Mouse (Mus musculus): Measurements from ENCODE around the gene Ly75. TPM values are rescaled to one million over a fixed set of nuclear protein-coding genes. Genes with fewer than 3 reads are reported as not detected.

Ly75 gene
- polyA plus RNA-seq (2014; fragmentation: Illumina TruSeq; extraction: RNeasy Lipid Tissue Mini Kit (QIAGEN cat#74804); ENCODE audit: low read depth, low replicate concordance) = 1.6 TPM

GRCm38 (mm10) chr2:60382858-60383669, at the start of gene Ly75:
Ly75 (minus strand) TSS chr2:60383303.

DNA sequence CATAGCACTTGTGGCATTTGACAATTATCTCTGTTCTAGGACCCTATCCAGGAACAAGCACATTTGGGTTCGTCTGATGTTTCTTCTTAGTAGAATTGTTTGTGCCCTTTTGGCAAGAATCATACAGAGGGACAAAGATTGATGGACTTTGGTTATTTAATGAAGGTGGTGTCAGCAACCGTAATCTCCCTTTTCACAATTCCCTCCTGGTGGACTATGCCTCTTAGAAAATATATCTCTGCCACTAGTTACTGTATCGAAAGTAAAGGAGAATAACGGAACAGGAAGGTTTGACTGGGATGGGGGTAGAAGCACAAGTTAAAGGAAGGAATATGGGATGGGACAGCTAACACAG, 98.7 kb downstream of the Ly75 start, which contains the start of gene Cd302:
Gene Cd302, minus strand, starts transcription at position 22 of the 355 bp plus-strand sequence.

Other genes with a start within 250 kb of the Ly75 start
- 63.2 TPM for gene Baz2b, start 173.5 kb downstream of the Ly75 start, polyA plus RNA-seq (2014; fragmentation: Illumina TruSeq; extraction: RNeasy Lipid Tissue Mini Kit (QIAGEN cat#74804); ENCODE audit: low read depth, low replicate concordance)
- gene March7, start 173.4 kb downstream of the Ly75 start, polyA plus RNA-seq (2014; fragmentation: Illumina TruSeq; extraction: RNeasy Lipid Tissue Mini Kit (QIAGEN cat#74804); ENCODE audit: low read depth, low replicate concordance) = 162 TPM
- 63.6 TPM for gene Cd302, start 98.8 kb downstream of the Ly75 start, polyA plus RNA-seq (2014; fragmentation: Illumina TruSeq; extraction: RNeasy Lipid Tissue Mini Kit (QIAGEN cat#74804); ENCODE audit: low read depth, low replicate concordance)
- 5.9 TPM for gene Pla2r1, start 170.0 kb upstream of the Ly75 start, polyA plus RNA-seq (2014; fragmentation: Illumina TruSeq; extraction: RNeasy Lipid Tissue Mini Kit (QIAGEN cat#74804); ENCODE audit: low read depth, low replicate concordance)

Data from adrenal gland, adult 10 weeks (tissue).